Mouse (Mus musculus) MEL (cell line): ENCODE data around the gene A630023A22Rik. TPM values are rescaled to one million over a fixed set of nuclear protein-coding genes. Genes with fewer than 3 reads are reported as not detected.

Experiments
- DNase-seq: peaks from one replicate; pipeline ENCODE4 v3.0.0; 2011; ENCODE audit warnings: low read depth, low spot score
- H3K27ac ChIP-seq: 2 replicates; pipeline ENCODE4 v1.5.1; 2012; ENCODE audit warnings: low read depth, mild to moderate bottlenecking, control low read depth, low read length, moderate library complexity; ENCODE audit not compliant: control insufficient read depth
- H3K27me3 ChIP-seq, 2 experiments: fragments of 150-350 bp in 1 of 2; sonication (generic) in 1 of 2; 2 replicates each; pipeline ENCODE4 v1.6.1; 2012; ENCODE audit warnings: low read length in 2 of 2, mild to moderate bottlenecking in 2 of 2, improper control_type of control experiment in 1 of 2, moderate library complexity in 1 of 2; ENCODE audit not compliant: insufficient read depth in 2 of 2, control insufficient read depth in 1 of 2
- H3K36me3 ChIP-seq, 2 experiments: 2 replicates each; pipeline ENCODE4 v1.6.1; 2012 to 2014; ENCODE audit warnings: low read length in 2 of 2, improper control_type of control experiment in 1 of 2, inconsistent platforms in 1 of 2, mild to moderate bottlenecking in 1 of 2; ENCODE audit not compliant: insufficient read depth in 2 of 2, control insufficient read depth in 1 of 2
- H3K4me1 ChIP-seq, 2 experiments: fragments of 150-350 bp in 1 of 2; sonication (generic) in 1 of 2; 2 replicates each; pipeline ENCODE4 v1.6.1; 2012; ENCODE audit warnings: low read length in 2 of 2, improper control_type of control experiment in 1 of 2, mild to moderate bottlenecking in 1 of 2; ENCODE audit not compliant: insufficient read depth in 2 of 2, control insufficient read depth in 1 of 2
- H3K4me3 ChIP-seq, 2 experiments: fragments of 150-350 bp in 1 of 2; sonication (generic) in 1 of 2; 2 replicates each; pipeline ENCODE4 v1.5.1; 2012; ENCODE audit warnings: low read depth in 2 of 2, low read length in 2 of 2, mild to moderate bottlenecking in 2 of 2, moderate library complexity in 2 of 2, control low read depth in 1 of 2, improper control_type of control experiment in 1 of 2; ENCODE audit not compliant: control insufficient read depth in 1 of 2, insufficient read depth in 1 of 2
- H3K79me2 ChIP-seq: 2 replicates; pipeline ENCODE4 v1.6.1; 2012; ENCODE audit warnings: mild to moderate bottlenecking, low read length, moderate library complexity; ENCODE audit not compliant: control insufficient read depth, poor library complexity, insufficient read depth
- H3K9ac ChIP-seq: 2 replicates; pipeline ENCODE4 v1.6.1; 2012; ENCODE audit warnings: low read depth, mild to moderate bottlenecking, control low read depth, low read length, moderate library complexity; ENCODE audit not compliant: control insufficient read depth, poor library complexity, severe bottlenecking
- H3K9me3 ChIP-seq: fragments of 150-350 bp; sonication (generic); replicated peaks from 2 replicates; pipeline ENCODE4 v1.6.1; 2012; ENCODE audit warnings: mild to moderate bottlenecking, low read length, improper control_type of control experiment, moderate library complexity; ENCODE audit not compliant: insufficient read depth
- BHLHE40 ChIP-seq: IDR thresholded peaks from 2 replicates; pipeline ENCODE4 v1.6.1; 2012; ENCODE audit warnings: low read depth, mild to moderate bottlenecking, inconsistent platforms, low read length, improper control_type of control experiment, borderline replicate concordance
- CTCF ChIP-seq, 3 experiments: IDR thresholded peaks in 2 of 3; conservative IDR thresholded peaks in 1 of 3; 2 replicates each; pipeline ENCODE4 v1.5.1; 2011 to 2012; ENCODE audit warnings: low read length in 3 of 3, low read depth in 2 of 3, mild to moderate bottlenecking in 2 of 3, improper control_type of control experiment in 1 of 3, inconsistent platforms in 1 of 3, mixed read lengths in 1 of 3, moderate library complexity in 1 of 3; ENCODE audit not compliant: control insufficient read depth in 1 of 3, insufficient read depth in 1 of 3, poor library complexity in 1 of 3, severe bottlenecking in 1 of 3
- EP300 ChIP-seq, 2 experiments: IDR thresholded peaks; 2 replicates each; pipeline ENCODE4 v1.6.1; 2011; ENCODE audit warnings: improper control_type of control experiment in 2 of 2, low read length in 2 of 2, low read depth in 1 of 2, mild to moderate bottlenecking in 1 of 2
- ETS1 ChIP-seq: IDR thresholded peaks from 2 replicates; pipeline ENCODE4 v1.6.1; 2012; ENCODE audit warnings: low read depth, mild to moderate bottlenecking, inconsistent platforms, low read length, improper control_type of control experiment, moderate library complexity
- GATA1 ChIP-seq: IDR thresholded peaks from 2 replicates; pipeline ENCODE4 v1.6.1; 2011; ENCODE audit warnings: low read depth, low read length, improper control_type of control experiment
- HCFC1 ChIP-seq: IDR thresholded peaks from 2 replicates; pipeline ENCODE4 v1.6.1; 2012; ENCODE audit warnings: low read depth, mild to moderate bottlenecking, inconsistent platforms, low read length, improper control_type of control experiment, moderate library complexity
- MAX ChIP-seq: IDR thresholded peaks from 2 replicates; pipeline ENCODE4 v1.6.1; 2011; ENCODE audit warnings: low read length, improper control_type of control experiment
- MXI1 ChIP-seq: IDR thresholded peaks from 2 replicates; pipeline ENCODE4 v1.6.1; 2011; ENCODE audit warnings: mild to moderate bottlenecking, low read depth, low read length, improper control_type of control experiment
- MYB ChIP-seq: IDR thresholded peaks from 2 replicates; pipeline ENCODE4 v1.6.1; 2011; ENCODE audit warnings: mild to moderate bottlenecking, low read depth, low read length, improper control_type of control experiment
- NRF1 ChIP-seq: IDR thresholded peaks from 2 replicates; pipeline ENCODE4 v1.6.1; 2014; ENCODE audit warnings: low read depth, mild to moderate bottlenecking, inconsistent platforms, low read length, improper control_type of control experiment, moderate library complexity; ENCODE audit not compliant: poor library complexity, insufficient read depth, severe bottlenecking
- POLR2A ChIP-seq, 2 experiments: IDR thresholded peaks; 2 replicates each; pipeline ENCODE4 v1.6.1; 2011 to 2012; ENCODE audit warnings: low read length in 2 of 2, mild to moderate bottlenecking in 2 of 2, control low read depth in 1 of 2, improper control_type of control experiment in 1 of 2, low read depth in 1 of 2, moderate library complexity in 1 of 2; ENCODE audit not compliant: control insufficient read depth in 1 of 2, insufficient read depth in 1 of 2, poor library complexity in 1 of 2
- POLR2AphosphoS2 ChIP-seq: IDR thresholded peaks from 2 replicates; pipeline ENCODE4 v1.6.1; 2011; ENCODE audit warnings: low read length, improper control_type of control experiment
- RAD21 ChIP-seq: IDR thresholded peaks from 2 replicates; pipeline ENCODE4 v1.6.1; 2011; ENCODE audit warnings: mild to moderate bottlenecking, low read depth, low read length, improper control_type of control experiment
- SMC3 ChIP-seq: IDR thresholded peaks from 2 replicates; pipeline ENCODE4 v1.6.1; 2011; ENCODE audit warnings: low read depth, low read length, improper control_type of control experiment
- TCF12 ChIP-seq: IDR thresholded peaks from 2 replicates; pipeline ENCODE4 v1.6.1; 2014; ENCODE audit warnings: low read depth, mild to moderate bottlenecking, inconsistent platforms, low read length, improper control_type of control experiment, moderate library complexity
- USF1 ChIP-seq: IDR thresholded peaks from 2 replicates; pipeline ENCODE4 v1.6.1; 2014; ENCODE audit warnings: low read depth, mild to moderate bottlenecking, inconsistent platforms, low read length, improper control_type of control experiment, moderate library complexity
- ZNF384 ChIP-seq: IDR thresholded peaks from 2 replicates; pipeline ENCODE4 v1.6.1; 2012; ENCODE audit warnings: low read depth, mild to moderate bottlenecking, inconsistent platforms, low read length, improper control_type of control experiment
- polyA plus RNA-seq, 2 experiments: library from polyadenylated mRNA; stranded (reverse) in 1 of 2; unstranded in 1 of 2; fragments of >175 nt in 1 of 2; fragments of >200 nt in 1 of 2; gene quantifications; 2 replicates each; pipeline versions ENCODE4 v1.2.1 to v1.2.4; 2012; ENCODE audit warnings: low replicate concordance in 2 of 2, low read depth in 1 of 2; ENCODE audit not compliant: insufficient read length in 2 of 2, insufficient read depth in 1 of 2, missing spikeins in 1 of 2
- total RNA-seq: library from RNA; depleted of rRNA; stranded (reverse); fragments of 300-350 nt; gene quantifications from 2 replicates; pipeline ENCODE4 v1.2.3, GENCODE M21; 2012

The A630023A22Rik gene
- total and polyA plus RNA-seq, 3 experiments, result not detected

- no peak overlapping the region for H3K4me3 ChIP-seq
- no peaks in the 10 kb centered on the region for H3K4me1 ChIP-seq
- DNase-seq, result no peak
- no peaks in the 10 kb centered on the region for H3K27me3 ChIP-seq
- no peak overlapping the region for H3K9ac ChIP-seq
- TF ChIP-seq GATA1, result no peak
- TF ChIP-seq BHLHE40, result no peak
- TF ChIP-seq POLR2AphosphoS2, result no peak
- TF ChIP-seq EP300 (IDR thresholded peaks at IDR 0.05; ENCODE audit: low read depth in 1 of 2, low read length in 2 of 2), result no peak
- no peak for TF ChIP-seq HCFC1
- no peak for TF ChIP-seq MYB
- no peak for TF ChIP-seq SMC3
- TF ChIP-seq MXI1, result no peak
- TF ChIP-seq ZNF384, result no peak
- TF ChIP-seq RAD21, result no peak
- no peak for TF ChIP-seq USF1
- TF ChIP-seq TCF12, result no peak
- TF ChIP-seq CTCF (IDR thresholded peaks at IDR 0.05 in 2 of 3, conservative IDR thresholded peaks at IDR 0.05 in 1 of 3; ENCODE audit: control insufficient read depth in 1 of 3, insufficient read depth in 1 of 3, low read depth in 2 of 3, low read length in 3 of 3, poor library complexity in 1 of 3, severe bottlenecking in 1 of 3), result no peak
- no peaks in the 10 kb centered on the region for H3K9me3 ChIP-seq
- no peaks in the 10 kb centered on the region for H3K36me3 ChIP-seq
- no peaks in the 10 kb centered on the region for H3K79me2 ChIP-seq
- H3K27ac ChIP-seq, result no peak overlapping the region
Observed at GRCm38 (mm10) chr14:34041241-34041640, 61.3 kb downstream of the A630023A22Rik start.

GRCm38 (mm10) chr14:34033841-34034610 is 68.5 kb downstream of the A630023A22Rik start:
- no peaks in the 10 kb centered on the region for H3K9me3 ChIP-seq
- no peak for TF ChIP-seq POLR2A (IDR thresholded peaks at IDR 0.05; ENCODE audit: control insufficient read depth in 1 of 2, insufficient read depth in 1 of 2, low read depth in 1 of 2, low read length in 2 of 2, poor library complexity in 1 of 2)
- TF ChIP-seq MAX, result no peak
- no peak for TF ChIP-seq MXI1
- TF ChIP-seq GATA1, result no peak
- no peak for TF ChIP-seq BHLHE40
- TF ChIP-seq NRF1, result no peak
- no peak for TF ChIP-seq ETS1
- TF ChIP-seq, all 39 proteins: peak for 0
- Histone ChIP-seq H3K9ac (no peak overlapping the region), H3K36me3 (no peaks in the 10 kb centered on the region), H3K4me3 (no peak overlapping the region), H3K79me2 (no peaks in the 10 kb centered on the region), H3K27me3 (no peaks in the 10 kb centered on the region), H3K4me1 (no peaks in the 10 kb centered on the region), H3K27ac (no peak overlapping the region)
- no peak for DNase-seq
